Mouse (Mus musculus) retina, embryonic 14.5 days (tissue): ENCODE measurements around the gene Mcam.
"Not testable (repeated sequence)": the region's sequence is repeated elsewhere in the genome, so short reads cannot be mapped to it uniquely, and the experiment has no call there.

Experiments used
- DNase-seq: peaks from one replicate; pipeline ENCODE4 v3.0.0-alpha.2; 2015; ENCODE audit warnings: low spot score

The Mcam gene

DNA sequence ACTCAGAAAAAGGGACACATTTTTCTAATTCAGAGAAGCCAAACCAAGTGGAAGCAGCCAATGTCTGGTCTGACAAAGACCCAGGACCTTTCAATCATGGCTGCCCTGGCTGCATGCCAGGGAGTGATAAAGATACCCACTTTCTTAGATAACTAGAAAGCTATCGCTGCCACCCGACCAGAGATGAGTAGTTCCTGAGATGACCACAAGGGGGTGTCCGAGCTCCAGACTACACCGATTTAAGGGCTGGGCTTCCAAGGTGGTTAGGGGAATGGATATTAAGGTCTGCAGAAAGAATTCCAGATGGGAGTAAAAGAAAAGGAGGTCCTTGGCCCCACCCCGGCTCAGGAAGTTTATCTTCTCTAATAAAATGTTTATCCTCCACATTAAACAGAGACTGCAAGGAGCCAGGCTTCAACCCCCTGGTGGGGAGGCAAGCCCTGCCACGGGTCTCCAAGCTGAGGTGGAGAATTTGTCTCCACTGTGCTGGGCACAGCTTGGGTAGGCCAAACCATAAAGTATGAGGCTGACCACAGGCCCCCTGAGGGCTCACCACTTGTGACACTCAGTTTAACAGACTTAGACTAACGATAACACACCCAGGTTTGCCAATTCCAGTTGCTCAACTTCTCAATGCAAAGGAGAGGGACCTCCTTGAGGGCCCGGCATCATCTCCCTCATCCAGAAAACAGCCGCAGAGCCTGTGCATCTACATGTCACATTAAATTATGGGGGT is 24.7 kb upstream of the Mcam start:
- DNase-seq: peak; percentile 96

- DNase-seq: not testable (repeated sequence)
These were observed 22.4 kb upstream of the Mcam start for GRCm38 (mm10) chr9:44111909-44112308.

DNA sequence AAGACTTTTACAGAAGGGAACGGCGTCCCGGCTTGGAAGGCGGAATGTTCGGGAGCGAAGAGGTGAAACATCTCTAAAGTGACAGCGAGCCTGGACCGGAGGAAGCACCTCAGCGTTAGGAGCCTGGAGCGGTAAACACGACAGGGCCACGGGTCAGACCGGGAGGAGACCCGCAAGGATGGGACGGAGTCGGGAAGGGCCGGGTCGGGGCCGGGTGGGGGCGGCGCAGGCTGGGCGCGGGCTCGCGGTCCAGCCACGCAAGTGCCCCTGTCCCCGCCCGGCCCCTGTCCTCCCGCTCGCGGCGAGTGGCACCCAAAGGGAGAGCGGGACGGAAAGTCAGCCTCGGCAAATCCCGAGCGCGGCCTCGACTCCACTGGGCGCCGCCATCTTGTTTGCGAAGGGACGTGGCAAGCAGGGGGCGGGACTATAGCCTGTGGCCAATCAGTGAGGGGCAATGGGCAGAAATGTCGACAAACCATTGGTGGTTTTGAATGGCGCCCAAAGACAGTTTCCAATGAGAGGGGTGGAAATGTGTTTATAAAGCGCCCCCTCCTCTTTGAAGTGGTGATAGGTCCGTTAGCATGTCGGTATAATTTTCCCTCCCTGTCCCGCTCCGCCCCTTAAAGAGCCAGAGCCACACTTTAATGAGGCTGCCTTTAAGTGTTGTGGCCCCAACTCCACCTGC is 21.0 kb upstream of the Mcam start, which contains the start of the genes Gm49380 and Rnf26:
Gm49380 (minus strand) TSS at position 396 of the 685 bp plus-strand sequence.
Rnf26 (minus strand) TSS at position 413 of the 685 bp plus-strand sequence.
- DNase-seq: peak; percentile 98

- no peak for DNase-seq
These were observed 19.8 kb upstream of the Mcam start for GRCm38 (mm10) chr9:44114453-44114852.

- no peak for DNase-seq
These were observed 18.7 kb upstream of the Mcam start for GRCm38 (mm10) chr9:44115599-44115998.

GRCm38 (mm10) chr9:44116182-44116581 is 18.1 kb upstream of the Mcam start:
- DNase-seq: no peak

GRCm38 (mm10) chr9:44119011-44119410 is 15.3 kb upstream of the Mcam start:
- peak; percentile 43 for DNase-seq

DNA sequence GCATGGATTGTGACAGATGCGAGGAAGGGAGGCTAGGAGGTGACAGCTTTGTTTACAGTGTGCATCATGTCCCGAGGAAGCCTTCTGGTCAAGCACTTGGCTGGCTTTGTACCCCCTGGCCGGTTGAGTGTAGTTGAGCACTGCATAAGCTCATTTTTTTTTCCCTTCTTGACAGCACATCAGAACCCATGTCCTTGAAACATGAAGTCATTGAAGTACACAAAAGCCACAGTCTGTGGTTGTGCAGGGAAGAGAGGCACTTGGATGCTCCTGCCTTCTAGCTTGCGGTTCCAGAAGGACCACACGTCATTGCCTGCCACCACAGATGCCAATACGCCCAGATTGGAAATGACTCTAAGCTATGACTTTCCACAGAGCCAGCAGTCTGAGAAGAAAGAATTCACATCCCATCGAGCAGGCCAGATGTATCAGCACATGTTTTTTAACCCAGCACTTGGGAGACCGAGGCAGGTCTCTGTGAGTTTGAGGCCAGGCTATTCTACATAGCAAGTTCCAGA is 14.3 kb upstream of the Mcam start:
- DNase-seq: no peak

GRCm38 (mm10) chr9:44124317-44124716 is 10.0 kb upstream of the Mcam start:
- peak; percentile 45 for DNase-seq

GRCm38 (mm10) chr9:44125026-44125425 is 9.2 kb upstream of the Mcam start:
- no peak for DNase-seq

GRCm38 (mm10) chr9:44125546-44126428 is 8.5 kb upstream of the Mcam start:
- DNase-seq: peak; percentile 93

DNA sequence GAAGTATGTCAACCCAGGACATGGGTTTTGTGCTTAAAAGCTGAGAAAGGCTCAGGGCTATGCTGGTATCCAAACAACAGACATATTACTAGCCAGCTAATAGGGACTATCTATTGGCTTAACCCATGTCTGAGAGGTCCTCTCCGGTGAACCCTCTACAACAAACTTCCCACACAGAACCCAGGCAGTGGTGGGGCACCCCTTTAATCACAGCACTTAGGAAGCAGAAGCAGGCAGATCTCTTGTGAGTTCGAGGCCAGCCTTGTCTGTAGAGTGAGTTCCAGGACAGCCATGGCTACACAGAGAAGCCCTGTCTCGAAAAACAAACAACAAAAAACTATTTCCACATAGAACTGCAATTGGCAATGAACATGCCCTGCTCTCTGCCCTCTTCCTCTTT is 7.5 kb upstream of the Mcam start:
- DNase-seq: no peak

DNA sequence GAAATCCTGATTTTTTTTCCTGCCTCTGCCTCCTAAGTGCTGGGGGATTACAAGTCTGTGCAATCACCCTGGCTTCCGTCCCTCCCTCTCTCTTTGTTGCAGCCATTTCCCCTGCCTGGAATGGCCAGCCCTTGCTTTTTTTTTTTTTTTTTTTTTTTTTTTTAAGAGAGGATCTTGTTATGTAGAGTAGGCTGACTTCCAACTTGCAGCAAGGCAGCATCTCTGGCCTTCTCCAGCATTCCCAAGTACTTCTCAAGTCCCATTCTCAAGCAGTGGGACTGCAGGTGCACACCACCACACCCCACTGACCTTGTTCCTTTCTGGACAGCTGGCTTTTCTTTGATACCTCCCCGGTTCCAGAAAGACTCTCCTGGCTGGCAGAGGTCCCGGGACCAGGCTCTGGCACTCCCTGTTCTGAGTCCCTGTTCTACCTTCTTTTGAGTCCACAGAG is 6.9 kb upstream of the Mcam start:
- DNase-seq: no peak

GRCm38 (mm10) chr9:44129633-44130032 is 4.6 kb upstream of the Mcam start:
- DNase-seq: no peak

GRCm38 (mm10) chr9:44130034-44130433 is 4.2 kb upstream of the Mcam start:
- peak; percentile 57 for DNase-seq

- DNase-seq: peak; percentile 45
These were observed 3.5 kb upstream of the Mcam start for GRCm38 (mm10) chr9:44130581-44131275.

- DNase-seq: no peak
These were observed 3.0 kb upstream of the Mcam start for GRCm38 (mm10) chr9:44131276-44131590.

DNA sequence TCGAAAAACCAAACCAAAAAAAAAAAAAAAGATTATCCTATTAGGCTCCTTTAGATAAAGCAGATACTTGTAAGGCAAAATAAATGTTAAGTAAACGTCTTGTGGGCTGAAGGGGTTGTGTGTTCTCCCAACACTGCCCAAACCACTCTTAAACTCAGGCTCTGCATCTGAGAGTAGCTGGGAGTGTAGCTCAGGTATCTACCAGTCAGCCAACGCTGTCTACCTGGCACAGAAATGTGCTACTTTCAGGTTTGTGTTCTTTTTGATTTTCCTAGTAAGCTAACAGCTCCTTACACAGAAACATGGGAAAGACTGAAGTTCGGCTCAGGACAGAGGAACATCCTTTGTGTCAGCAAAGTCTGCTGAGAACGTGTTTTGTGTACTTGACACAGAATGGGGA is 2.1 kb upstream of the Mcam start:
- DNase-seq: no peak

- DNase-seq: no peak
These were observed 982 bp upstream of the Mcam start for GRCm38 (mm10) chr9:44133287-44133686.

- no peak for DNase-seq
These were observed 822 bp downstream of the Mcam start for GRCm38 (mm10) chr9:44134851-44135730.
